Mouse (Mus musculus) brain, embryonic 14.5 days (tissue): ENCODE data around the gene Pdgfb.

Experiments
- CTCF ChIP-seq: fragments of 200-500 bp; IDR thresholded peaks from 2 replicates; pipeline ENCODE4 v1.5.1; 2012; ENCODE audit warnings: inconsistent platforms, mild to moderate bottlenecking, moderate library complexity, borderline replicate concordance; ENCODE audit not compliant: insufficient read depth, insufficient read length; ENCODE audit errors: extremely low read depth
- POLR2A ChIP-seq: fragments of 200-500 bp; IDR thresholded peaks from 2 replicates; pipeline ENCODE4 v1.6.1; 2012; ENCODE audit warnings: mild to moderate bottlenecking, inconsistent platforms, borderline replicate concordance; ENCODE audit not compliant: poor library complexity, insufficient read depth, insufficient read length, severe bottlenecking; ENCODE audit errors: extremely low read depth

DNA sequence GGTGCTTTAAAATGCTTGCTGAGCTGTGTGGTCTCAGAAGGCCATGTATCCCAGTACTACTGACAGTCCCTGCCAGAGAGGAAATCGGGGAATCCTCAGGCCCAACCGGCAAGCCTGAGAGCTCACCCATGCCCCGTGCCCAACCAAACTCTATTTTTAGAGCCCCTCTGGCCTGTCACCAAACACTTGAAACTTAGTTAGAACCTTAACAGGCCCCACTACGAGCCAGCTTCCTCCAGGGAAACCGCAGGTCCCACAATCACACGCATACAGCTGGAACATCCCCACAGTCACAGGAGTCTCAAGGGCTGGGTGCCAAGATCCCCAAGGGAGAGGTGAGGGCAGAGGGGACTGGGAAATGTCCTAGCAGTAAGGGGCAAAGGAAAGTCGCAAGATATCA, 8.6 kb downstream of the Pdgfb start:
- TF ChIP-seq CTCF (no peak), POLR2A (no peak)
